8 mouse cellular contexts compared by ENCODE assay signal in genomic region chr11:63413106-63413505, GRCm38 (mm10).
A peak's percentile ranks its signal among the peaks of the same experiment; 100 is the strongest.
DNase-seq lines count a peak whose midpoint lies in the region; ATAC-seq and TF ChIP-seq lines count a peak whose summit lies in the region.
"Had no signal": no experiment of that assay in that cellular context is flagged by ENCODE, and none has a peak within 500 bp of the region (broad histone marks: within the 10 kb centered on the region; RNA-seq: fewer than 3 reads in every experiment).

No protein-coding gene starts in this region.

- H3K36me3 ChIP-seq in embryonic facial prominence, embryonic 12.5 days: no peaks in the 10 kb centered on the region
- H3K36me3 ChIP-seq in intestine, embryonic 14.5 days (ENCODE audit: control insufficient read depth, insufficient read depth, low read length): no peaks in the 10 kb centered on the region
- no peaks in the 10 kb centered on the region for H3K36me3 ChIP-seq in lung, postnatal 0 days (ENCODE audit: insufficient read depth, low read length)

- no peak for TF ChIP-seq EP300 in lung, postnatal 0 days (IDR thresholded peaks at IDR 0.05)

- H3K4me1 ChIP-seq in brown adipose tissue, adult 24 weeks (ENCODE audit: control insufficient read depth, insufficient read depth, insufficient read length, low read length): no peaks in the 10 kb centered on the region
- H3K4me1 ChIP-seq in embryonic facial prominence, embryonic 12.5 days: peaks cover 12% of the 10 kb centered on the region; the same call in 1 of the 2 replicates
- H3K4me1 ChIP-seq in intestine, embryonic 14.5 days (replicated peaks; ENCODE audit: control insufficient read depth, insufficient read depth, low read length): peaks cover 6% of the 10 kb centered on the region
- peaks cover 3% of the 10 kb centered on the region; the same call in 1 of the 2 replicates for H3K4me1 ChIP-seq in lung, postnatal 0 days (ENCODE audit: insufficient read depth, low read depth, low read length)

- H3K4me3 ChIP-seq in brown adipose tissue, adult 24 weeks (ENCODE audit: insufficient read depth, low read depth, low read length): peak overlapping the region; percentile 25
- H3K4me3 ChIP-seq in embryonic facial prominence, embryonic 12.5 days: 0 out of 2 replicates have a peak overlapping the region, but pooled peaks have one; percentile 13
- H3K4me3 ChIP-seq in intestine, embryonic 14.5 days (ENCODE audit: low read depth, low read length): peak overlapping the region; percentile 28
- H3K4me3 ChIP-seq in lung, postnatal 0 days (ENCODE audit: low read depth, low read length): peak overlapping the region; percentile 34

- H3K27me3 ChIP-seq in embryonic facial prominence, embryonic 12.5 days: peaks cover 4% of the 10 kb centered on the region; the same call in 1 of the 2 replicates
- H3K27me3 ChIP-seq in intestine, embryonic 14.5 days (replicated peaks; ENCODE audit: control insufficient read depth, insufficient read depth, low read length): 0 out of 2 replicates have a peak, but pooled peaks cover 3% of the 10 kb centered on the region
- peaks cover 8% of the 10 kb centered on the region; the same call in 1 of the 2 replicates for H3K27me3 ChIP-seq in lung, postnatal 0 days (replicated peaks; ENCODE audit: insufficient read depth, low read length)

- TF ChIP-seq CTCF in lung, postnatal 0 days (IDR thresholded peaks at IDR 0.05): no peak

- peak overlapping the region; percentile 45 for H3K4me2 ChIP-seq in embryonic facial prominence, embryonic 12.5 days (replicated peaks)
- peak overlapping the region; percentile 60 for H3K4me2 ChIP-seq in intestine, embryonic 14.5 days (ENCODE audit: low read length)
- H3K4me2 ChIP-seq in lung, postnatal 0 days (replicated peaks; ENCODE audit: low read depth, low read length): peak overlapping the region; percentile 57

- no peak overlapping the region for H3K9ac ChIP-seq in embryonic facial prominence, embryonic 12.5 days
- H3K9ac ChIP-seq in intestine, embryonic 14.5 days (ENCODE audit: low read length): peak overlapping the region; percentile 34; the same call in 1 of the 2 replicates
- no peak overlapping the region for H3K9ac ChIP-seq in lung, postnatal 0 days (replicated peaks; ENCODE audit: low read depth)

- no peak for DNase-seq in intestine, embryonic 14.5 days (ENCODE audit: low spot score)
- DNase-seq in lung, postnatal 0 days (ENCODE audit: low spot score): peak; percentile 20
- no peak for DNase-seq in right cerebral cortex, postnatal 10 days (ENCODE audit: low spot score in 2 of 2)
- no peak for DNase-seq in layer of hippocampus, postnatal 25 days (ENCODE audit: extremely low spot score in 1 of 2, low spot score in 1 of 2)
- DNase-seq: thymus, postnatal 14 days had no signal

- no peaks in the 10 kb centered on the region for H3K9me3 ChIP-seq in embryonic facial prominence, embryonic 12.5 days
- H3K9me3 ChIP-seq in intestine, embryonic 14.5 days (ENCODE audit: control insufficient read depth, low read length): no peaks in the 10 kb centered on the region
- no peaks in the 10 kb centered on the region for H3K9me3 ChIP-seq in lung, postnatal 0 days (ENCODE audit: low read length)

- no peak for ATAC-seq in embryonic facial prominence, embryonic 12.5 days (ENCODE audit: insufficient number of reproducible peaks, insufficient read depth, low FRiP score, low TSS enrichment)
- no peak for ATAC-seq in intestine, embryonic 14.5 days (replicated peaks; ENCODE audit: low FRiP score, low TSS enrichment, low read depth)
- no peak for ATAC-seq in lung, postnatal 0 days
- ATAC-seq in erythroid progenitor cell, adult 5-6 weeks (replicated peaks; ENCODE audit: low FRiP score, poor library complexity, severe bottlenecking): no peak

- WGBS in embryonic facial prominence, embryonic 12.5 days: 15% methylated on average over 13 of the region's 13 CpGs
- 27% methylated on average over 13 of the region's 13 CpGs for WGBS in intestine, embryonic 14.5 days
- 18% methylated on average over 13 of the region's 13 CpGs for whole genome bisulfite sequencing in lung, postnatal 0 days

- no peak overlapping the region for H3K27ac ChIP-seq in brown adipose tissue, adult 24 weeks (replicated peaks; ENCODE audit: low read depth, low read length)
- H3K27ac ChIP-seq in embryonic facial prominence, embryonic 12.5 days: no peak overlapping the region
- H3K27ac ChIP-seq in intestine, embryonic 14.5 days (ENCODE audit: low read depth): no peak overlapping the region
- H3K27ac ChIP-seq in lung, postnatal 0 days (ENCODE audit: low read length): no peak overlapping the region
